Mouse (Mus musculus): ENCODE results near the gene Sphkap. TPM values are rescaled to one million over a fixed set of nuclear protein-coding genes. Genes with fewer than 3 reads are reported as not detected.
A peak's percentile ranks its signal among the peaks of the same experiment; 100 is the strongest.

Sphkap gene
- polyA plus RNA-seq, 1 experiment from 2014 or later: 18.8 TPM

DNA sequence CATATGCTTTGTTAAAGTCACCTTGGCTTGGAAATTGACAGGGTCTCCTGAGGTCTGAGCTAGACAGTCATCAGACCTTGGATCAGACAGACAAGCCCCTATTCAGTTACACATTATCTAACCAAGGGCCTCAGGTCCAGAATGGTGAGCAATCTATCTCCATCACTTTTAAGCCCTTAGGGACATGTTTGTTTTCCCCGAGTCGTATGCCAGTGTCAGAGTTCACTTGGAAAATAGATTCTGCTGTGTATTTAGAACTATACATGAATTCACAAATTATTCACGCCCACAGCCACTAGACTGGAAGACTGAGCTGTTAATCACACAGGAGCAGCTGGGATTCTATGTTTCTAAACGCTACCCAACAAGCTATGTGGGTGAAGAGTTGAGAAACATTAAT, 91.1 kb downstream of the Sphkap start:
- Histone ChIP-seq H3K9me3 (ENCODE audit: control insufficient read depth, low read length) (no peaks in the 10 kb centered on the region), H3K36me3 (replicated peaks; ENCODE audit: control insufficient read depth, insufficient read depth) (no peaks in the 10 kb centered on the region), H3K9ac (no peak overlapping the region), H3K4me2 (replicated peaks) (no peak overlapping the region), H3K27me3 (ENCODE audit: control insufficient read depth, insufficient read depth, low read length) (no peaks in the 10 kb centered on the region), H3K27ac (no peak overlapping the region), H3K4me3 (replicated peaks; ENCODE audit: low read length) (no peak overlapping the region), H3K4me1 (replicated peaks; ENCODE audit: control insufficient read depth, insufficient read depth, low read length) (no peaks in the 10 kb centered on the region)
- DNase-seq (ENCODE audit: low spot score) (no peak), ATAC-seq (ENCODE audit: low FRiP score) (peak; percentile 40; the same call in 1 of the 2 replicates)
- 15% methylated on average over 4 of the region's 4 CpGs for WGBS

DNA sequence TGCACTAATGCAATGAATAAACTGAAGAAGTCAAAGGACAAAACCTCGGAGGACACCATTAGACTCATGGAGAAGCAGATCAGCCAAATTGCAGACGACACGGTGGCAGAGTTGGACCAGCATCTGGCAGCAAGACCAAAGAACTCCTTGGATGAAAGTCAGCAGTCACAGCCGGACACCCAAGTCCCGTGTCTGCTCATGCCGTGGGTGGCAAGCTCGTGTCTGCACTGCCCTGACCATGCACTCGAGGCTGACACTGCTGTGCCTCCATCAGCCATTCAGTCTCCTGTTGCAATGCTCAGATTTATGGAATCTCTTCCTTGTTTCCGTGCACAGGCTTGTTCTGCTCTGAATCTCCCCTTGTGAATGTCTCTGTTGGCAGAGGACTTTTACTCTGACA, 92.9 kb downstream of the Sphkap start:
- WGBS: 80% methylated on average over 9 of the region's 9 CpGs
- H3K4me1 ChIP-seq (replicated peaks; ENCODE audit: control insufficient read depth, insufficient read depth, low read length): no peaks in the 10 kb centered on the region
- H3K4me2 ChIP-seq (replicated peaks): no peak overlapping the region
- ATAC-seq (ENCODE audit: low FRiP score) (no peak), DNase-seq (ENCODE audit: low spot score) (no peak)
- no peaks in the 10 kb centered on the region for H3K9me3 ChIP-seq (ENCODE audit: control insufficient read depth, low read length)
- no peaks in the 10 kb centered on the region for H3K27me3 ChIP-seq (ENCODE audit: control insufficient read depth, insufficient read depth, low read length)
- H3K9ac ChIP-seq: no peak overlapping the region
- H3K27ac ChIP-seq: no peak overlapping the region
- H3K36me3 ChIP-seq (replicated peaks; ENCODE audit: control insufficient read depth, insufficient read depth): no peaks in the 10 kb centered on the region
- no peak overlapping the region for H3K4me3 ChIP-seq (replicated peaks; ENCODE audit: low read length)

- Histone ChIP-seq H3K9ac (no peak overlapping the region), H3K36me3 (replicated peaks; ENCODE audit: control insufficient read depth, insufficient read depth) (no peaks in the 10 kb centered on the region), H3K27ac (no peak overlapping the region), H3K9me3 (ENCODE audit: control insufficient read depth, low read length) (no peaks in the 10 kb centered on the region), H3K27me3 (ENCODE audit: control insufficient read depth, insufficient read depth, low read length) (no peaks in the 10 kb centered on the region), H3K4me1 (replicated peaks; ENCODE audit: control insufficient read depth, insufficient read depth, low read length) (no peaks in the 10 kb centered on the region), H3K4me2 (replicated peaks) (no peak overlapping the region), H3K4me3 (replicated peaks; ENCODE audit: low read length) (no peak overlapping the region)
- WGBS: 76% methylated on average over 6 of the region's 6 CpGs
- no peak for ATAC-seq (ENCODE audit: low FRiP score)
- DNase-seq (ENCODE audit: low spot score): no peak
These were observed 96.2 kb downstream of the Sphkap start for GRCm38 (mm10) chr1:83311607-83312295.

DNA sequence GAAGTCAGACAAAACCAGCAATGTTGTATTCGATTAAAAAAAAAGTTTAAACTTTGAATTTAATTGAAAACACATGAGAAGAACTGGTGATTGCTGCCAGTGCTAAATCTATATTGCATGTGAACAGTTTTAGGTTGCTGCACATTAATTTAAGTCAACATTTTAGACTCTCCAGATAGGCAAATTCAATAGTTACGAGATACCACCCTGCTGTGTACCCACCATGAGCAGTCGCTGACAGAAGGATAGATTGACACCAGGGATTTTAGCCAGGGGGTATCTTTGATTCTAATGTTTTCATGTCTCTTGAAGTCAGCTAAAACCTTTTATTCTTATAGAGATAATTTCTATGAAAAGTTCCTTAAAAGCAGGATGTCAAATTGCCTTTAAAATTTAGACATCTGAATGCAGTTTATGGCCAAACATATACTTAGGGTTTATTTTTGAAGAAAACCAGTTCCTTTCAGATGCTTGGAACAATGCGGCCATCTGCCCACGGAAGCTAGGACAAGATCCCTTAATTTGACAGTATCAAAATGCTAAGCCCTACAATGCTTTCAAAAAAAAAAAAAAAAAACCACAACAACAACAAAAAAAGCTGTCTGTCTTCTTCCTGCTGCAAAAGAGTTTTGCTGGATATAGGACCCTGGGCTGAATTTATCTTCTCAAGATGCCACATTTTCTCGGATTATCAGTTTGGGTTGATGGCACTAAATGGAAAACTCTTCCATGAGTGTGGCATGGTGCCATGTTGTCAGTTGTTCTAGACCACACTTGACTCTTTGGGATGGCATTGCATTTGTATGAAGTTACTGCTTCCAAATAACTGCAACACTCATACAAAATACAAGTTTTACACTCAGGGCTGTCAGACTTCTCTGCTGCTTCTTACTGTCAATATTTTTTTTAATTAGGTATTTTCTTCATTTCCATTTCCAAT, 110.6 kb downstream of the Sphkap start:
- no peaks in the 10 kb centered on the region for H3K36me3 ChIP-seq (replicated peaks; ENCODE audit: control insufficient read depth, insufficient read depth)
- no peak for DNase-seq (ENCODE audit: low spot score)
- H3K27ac ChIP-seq: no peak overlapping the region
- no peaks in the 10 kb centered on the region for H3K4me1 ChIP-seq (replicated peaks; ENCODE audit: control insufficient read depth, insufficient read depth, low read length)
- H3K9me3 ChIP-seq (ENCODE audit: control insufficient read depth, low read length): no peaks in the 10 kb centered on the region
- H3K4me3 ChIP-seq (replicated peaks; ENCODE audit: low read length): no peak overlapping the region
- no peak overlapping the region for H3K4me2 ChIP-seq (replicated peaks)
- no peak for ATAC-seq (ENCODE audit: low FRiP score)
- H3K27me3 ChIP-seq (ENCODE audit: control insufficient read depth, insufficient read depth, low read length): no peaks in the 10 kb centered on the region
- H3K9ac ChIP-seq: no peak overlapping the region
- WGBS: 65% methylated on average over 6 of the region's 6 CpGs

DNA sequence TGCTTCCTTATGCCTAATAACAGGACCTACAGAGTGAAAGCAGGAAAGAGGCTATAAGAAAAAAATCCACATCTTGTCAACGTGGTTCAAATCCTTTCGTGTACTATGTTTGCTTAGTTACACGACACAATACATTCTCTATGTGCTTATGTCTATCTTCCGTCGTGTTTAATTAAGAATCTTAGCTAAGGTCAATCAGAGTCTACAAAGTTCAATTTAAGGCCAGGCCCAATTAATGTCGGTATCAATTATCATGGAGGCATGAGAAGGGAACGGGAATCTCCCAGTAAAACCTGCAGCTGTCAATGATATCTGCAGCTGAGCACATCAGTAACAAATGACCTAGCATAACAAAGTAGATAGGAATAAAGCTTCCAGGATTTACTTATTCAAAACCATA, 122.1 kb downstream of the Sphkap start:
- Histone ChIP-seq H3K4me2 (replicated peaks) (no peak overlapping the region), H3K36me3 (replicated peaks; ENCODE audit: control insufficient read depth, insufficient read depth) (no peaks in the 10 kb centered on the region), H3K27me3 (ENCODE audit: control insufficient read depth, insufficient read depth, low read length) (no peaks in the 10 kb centered on the region), H3K4me1 (replicated peaks; ENCODE audit: control insufficient read depth, insufficient read depth, low read length) (no peaks in the 10 kb centered on the region), H3K9ac (no peak overlapping the region), H3K4me3 (replicated peaks; ENCODE audit: low read length) (no peak overlapping the region), H3K27ac (no peak overlapping the region), H3K9me3 (ENCODE audit: control insufficient read depth, low read length) (no peaks in the 10 kb centered on the region)
- ATAC-seq (ENCODE audit: low FRiP score): no peak
- WGBS: 64% methylated on average over 7 of the region's 7 CpGs
- no peak for DNase-seq (ENCODE audit: low spot score)

- Histone ChIP-seq H3K9me3 (ENCODE audit: control insufficient read depth, low read length) (no peaks in the 10 kb centered on the region), H3K4me2 (replicated peaks) (no peak overlapping the region), H3K9ac (no peak overlapping the region)
These were observed 131.0 kb downstream of the Sphkap start for GRCm38 (mm10) chr1:83277044-83277443.

GRCm38 (mm10) chr1:83276637-83277036, 131.4 kb downstream of the Sphkap start:
- no peak overlapping the region for H3K9ac ChIP-seq
- 93% methylated on average over 9 of the region's 9 CpGs for WGBS
- H3K36me3 ChIP-seq (replicated peaks; ENCODE audit: control insufficient read depth, insufficient read depth): no peaks in the 10 kb centered on the region
- no peak overlapping the region for H3K4me3 ChIP-seq (replicated peaks; ENCODE audit: low read length)
- no peak overlapping the region for H3K4me2 ChIP-seq (replicated peaks)
- ATAC-seq (ENCODE audit: low FRiP score): no peak
- no peaks in the 10 kb centered on the region for H3K4me1 ChIP-seq (replicated peaks; ENCODE audit: control insufficient read depth, insufficient read depth, low read length)
- no peaks in the 10 kb centered on the region for H3K9me3 ChIP-seq (ENCODE audit: control insufficient read depth, low read length)
- DNase-seq (ENCODE audit: low spot score): no peak
- H3K27ac ChIP-seq: 0 out of 2 replicates have a peak overlapping the region, but pooled peaks have one; percentile 4
- no peaks in the 10 kb centered on the region for H3K27me3 ChIP-seq (ENCODE audit: control insufficient read depth, insufficient read depth, low read length)

More at GRCm38 (mm10) chr1:83277044-83277443, 131.0 kb downstream of the Sphkap start:
- Histone ChIP-seq H3K27me3 (ENCODE audit: control insufficient read depth, insufficient read depth, low read length) (no peaks in the 10 kb centered on the region), H3K4me1 (replicated peaks; ENCODE audit: control insufficient read depth, insufficient read depth, low read length) (no peaks in the 10 kb centered on the region), H3K27ac (0 out of 2 replicates have a peak overlapping the region, but pooled peaks have one; percentile 4), H3K4me3 (replicated peaks; ENCODE audit: low read length) (no peak overlapping the region), H3K36me3 (replicated peaks; ENCODE audit: control insufficient read depth, insufficient read depth) (no peaks in the 10 kb centered on the region)
- peak; percentile 72 for DNase-seq (ENCODE audit: low spot score)
- peak; percentile 60; the same call in 1 of the 2 replicates for ATAC-seq (ENCODE audit: low FRiP score)
- 61% methylated on average over 11 of the region's 11 CpGs for WGBS

- Histone ChIP-seq H3K27me3 (ENCODE audit: control insufficient read depth, insufficient read depth, low read length) (no peaks in the 10 kb centered on the region), H3K27ac (no peak overlapping the region), H3K4me3 (replicated peaks; ENCODE audit: low read length) (no peak overlapping the region), H3K4me2 (replicated peaks) (no peak overlapping the region), H3K9me3 (ENCODE audit: control insufficient read depth, low read length) (no peaks in the 10 kb centered on the region), H3K9ac (no peak overlapping the region), H3K4me1 (replicated peaks; ENCODE audit: control insufficient read depth, insufficient read depth, low read length) (no peaks in the 10 kb centered on the region), H3K36me3 (replicated peaks; ENCODE audit: control insufficient read depth, insufficient read depth) (no peaks in the 10 kb centered on the region)
- no peak for DNase-seq (ENCODE audit: low spot score)
- WGBS: 91% methylated on average over 1 of the region's 1 CpGs
- no peak for ATAC-seq (ENCODE audit: low FRiP score)
These were observed 156.3 kb downstream of the Sphkap start for GRCm38 (mm10) chr1:83251746-83252145.

DNA sequence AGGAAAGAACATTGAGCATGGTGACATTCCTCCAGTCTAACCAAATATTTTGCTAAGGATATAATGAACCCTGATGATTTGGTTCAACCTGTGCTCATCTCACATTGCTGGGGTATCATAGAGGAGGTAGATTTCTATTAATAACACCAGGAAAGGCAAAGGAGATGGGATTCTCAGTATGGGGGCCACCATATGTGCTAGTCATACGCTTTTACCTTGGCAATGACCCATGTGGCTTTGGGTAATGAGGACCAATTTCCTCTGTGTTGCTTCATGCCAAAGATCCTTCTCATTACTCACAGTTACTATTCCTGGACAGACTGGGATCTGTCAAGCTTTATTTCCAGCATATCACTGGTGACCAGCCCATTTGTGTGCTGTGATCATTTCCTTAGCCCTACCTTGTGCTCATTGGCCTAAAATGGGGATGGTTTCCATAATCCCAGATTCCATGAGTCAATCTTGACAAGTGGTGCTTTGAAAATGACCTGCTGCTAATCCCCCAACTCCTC, 159.7 kb downstream of the Sphkap start:
- Histone ChIP-seq H3K27me3 (ENCODE audit: control insufficient read depth, insufficient read depth, low read length) (no peaks in the 10 kb centered on the region), H3K27ac (no peak overlapping the region), H3K36me3 (replicated peaks; ENCODE audit: control insufficient read depth, insufficient read depth) (no peaks in the 10 kb centered on the region), H3K9me3 (ENCODE audit: control insufficient read depth, low read length) (no peaks in the 10 kb centered on the region), H3K4me2 (replicated peaks) (no peak overlapping the region), H3K9ac (no peak overlapping the region), H3K4me3 (replicated peaks; ENCODE audit: low read length) (no peak overlapping the region), H3K4me1 (replicated peaks; ENCODE audit: control insufficient read depth, insufficient read depth, low read length) (no peaks in the 10 kb centered on the region)
- DNase-seq (ENCODE audit: low spot score) (no peak), ATAC-seq (ENCODE audit: low FRiP score) (no peak)
- 80% methylated on average over 1 of the region's 1 CpGs for WGBS
